Mouse (Mus musculus): ENCODE results near the gene Rps6kl1.

DNA sequence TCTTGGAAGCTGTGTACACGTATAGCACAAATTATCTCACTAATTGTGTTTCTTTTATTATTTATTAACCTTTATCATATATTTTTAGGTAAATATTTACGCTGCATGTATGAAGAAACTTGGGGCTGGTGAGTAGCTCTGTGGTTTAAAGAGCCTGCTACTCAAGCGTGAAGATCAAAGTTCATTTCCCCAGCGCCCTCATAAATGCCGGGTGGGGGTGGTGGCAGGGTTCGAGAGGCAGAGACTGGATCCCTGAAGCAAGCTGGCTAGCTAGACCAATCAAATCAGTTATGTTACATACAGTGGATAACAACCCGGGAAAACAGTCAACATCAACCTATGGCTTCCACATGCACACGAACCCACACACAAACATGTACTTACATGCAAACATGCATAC lies 48.0 kb downstream of the Rps6kl1 start:
- no peak for TF ChIP-seq CTCF (IDR thresholded peaks at IDR 0.05; ENCODE audit: low read depth)
- no peak for TF ChIP-seq EP300 (IDR thresholded peaks at IDR 0.05; ENCODE audit: low read depth)

All from liver, embryonic 14.5 days (tissue).